Comparison of ENCODE assay signal across 8 mouse cellular contexts in the genomic region with DNA sequence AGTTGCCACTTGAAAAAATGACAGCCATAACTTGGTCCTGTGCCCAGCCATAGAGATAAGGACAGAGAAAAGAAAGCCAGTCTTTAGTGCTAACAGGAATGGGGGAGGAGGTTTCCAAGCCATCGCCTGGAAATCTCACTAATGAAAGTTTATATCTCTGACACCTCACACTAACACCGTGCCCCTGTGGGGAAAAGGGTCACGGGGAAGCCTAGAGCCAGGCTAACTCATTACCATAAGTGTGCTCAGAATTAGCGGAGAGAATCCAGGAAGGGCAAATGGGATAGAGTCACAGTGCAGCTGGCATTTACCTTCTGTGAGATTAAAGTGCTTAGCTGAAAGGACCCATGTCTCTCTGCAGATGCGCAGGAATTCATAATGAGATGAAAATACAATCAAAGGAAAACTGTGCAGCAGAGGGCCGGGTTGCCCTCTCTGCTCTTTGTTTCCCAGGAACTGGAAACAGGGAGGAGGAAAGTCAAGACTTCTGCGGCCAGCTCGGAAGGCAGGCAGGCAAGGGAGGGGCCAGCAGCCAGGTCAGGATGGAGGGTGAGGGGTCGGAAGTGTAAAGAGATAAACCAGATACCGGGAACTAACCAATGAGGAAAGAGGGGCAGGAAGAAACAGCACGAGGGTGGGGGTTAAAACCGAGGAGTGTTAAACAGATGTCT.
DNase-seq lines count a peak whose midpoint lies in the region; ATAC-seq lines count a peak whose summit lies in the region.

No protein-coding gene starts in this region.

- H3K9ac ChIP-seq in embryonic facial prominence, embryonic 15.5 days, result no peak overlapping the region
- peak overlapping the region; percentile 35; the same call in 1 of the 2 replicates for H3K9ac ChIP-seq in hindbrain, embryonic 12.5 days
- H3K9ac ChIP-seq in lung, embryonic 16.5 days (ENCODE audit: low read length), result no peak overlapping the region

- H3K4me2 ChIP-seq in embryonic facial prominence, embryonic 15.5 days (replicated peaks), result peak overlapping the region; percentile 28
- peak overlapping the region; percentile 48 for H3K4me2 ChIP-seq in hindbrain, embryonic 12.5 days (replicated peaks)
- H3K4me2 ChIP-seq in lung, embryonic 16.5 days (ENCODE audit: low read depth, low read length), result peak overlapping the region; percentile 54

- H3K27me3 ChIP-seq in embryonic facial prominence, embryonic 15.5 days, result no peaks in the 10 kb centered on the region
- no peaks in the 10 kb centered on the region for H3K27me3 ChIP-seq in hindbrain, embryonic 12.5 days
- no peaks in the 10 kb centered on the region for H3K27me3 ChIP-seq in lung, embryonic 16.5 days (ENCODE audit: control insufficient read depth, insufficient read depth, low read depth, low read length)

- 0 out of 2 replicates have a peak, but pooled peaks cover 5% of the 10 kb centered on the region for H3K4me1 ChIP-seq in embryonic facial prominence, embryonic 15.5 days
- peaks cover 17% of the 10 kb centered on the region for H3K4me1 ChIP-seq in hindbrain, embryonic 12.5 days
- H3K4me1 ChIP-seq in lung, embryonic 16.5 days (replicated peaks; ENCODE audit: control insufficient read depth, insufficient read depth, low read length), result peaks cover 15% of the 10 kb centered on the region

- 0 out of 2 replicates have a peak overlapping the region, but pooled peaks have one; percentile 3 for H3K4me3 ChIP-seq in embryonic facial prominence, embryonic 15.5 days (replicated peaks)
- peak overlapping the region; percentile 21 for H3K4me3 ChIP-seq in hindbrain, embryonic 12.5 days
- peak overlapping the region; percentile 15 for H3K4me3 ChIP-seq in lung, embryonic 16.5 days (ENCODE audit: low read length)

- no peak overlapping the region for H3K27ac ChIP-seq in embryonic facial prominence, embryonic 15.5 days (replicated peaks)
- peak overlapping the region; percentile 87 for H3K27ac ChIP-seq in hindbrain, embryonic 12.5 days
- no peak overlapping the region for H3K27ac ChIP-seq in lung, embryonic 16.5 days (ENCODE audit: low read length)

- intact Hi-C loops in gastrocnemius, postnatal 36 days (cut with DNase I), result no loop called here

- DNase-seq in ES-CJ7 (ENCODE audit: low read depth, low spot score), result peak; percentile 44
- DNase-seq in ZHBTc4 (ENCODE audit: low read depth, low spot score), result peak; percentile 73
- peak; percentile 29 for DNase-seq in retina, postnatal 7 days (ENCODE audit: low read depth, low spot score)
- DNase-seq in spleen, postnatal 4 days (ENCODE audit: low spot score in 2 of 2), result no peak
- no peak for DNase-seq in gastrocnemius, postnatal 36 days

- H3K36me3 ChIP-seq in embryonic facial prominence, embryonic 15.5 days, result no peaks in the 10 kb centered on the region
- no peaks in the 10 kb centered on the region for H3K36me3 ChIP-seq in hindbrain, embryonic 12.5 days
- no peaks in the 10 kb centered on the region for H3K36me3 ChIP-seq in lung, embryonic 16.5 days (ENCODE audit: control insufficient read depth, insufficient read depth, low read length)

- WGBS in embryonic facial prominence, embryonic 15.5 days, result 2% methylated on average over 12 of the region's 12 CpGs
- 2% methylated on average over 12 of the region's 12 CpGs for WGBS in hindbrain, embryonic 12.5 days
- under 1% methylated on average over 12 of the region's 12 CpGs for WGBS in lung, embryonic 16.5 days

- H3K9me3 ChIP-seq in embryonic facial prominence, embryonic 15.5 days (replicated peaks), result no peaks in the 10 kb centered on the region
- H3K9me3 ChIP-seq in hindbrain, embryonic 12.5 days (replicated peaks), result no peaks in the 10 kb centered on the region
- H3K9me3 ChIP-seq in lung, embryonic 16.5 days (ENCODE audit: control insufficient read depth, low read length), result no peaks in the 10 kb centered on the region

- no peak for ATAC-seq in embryonic facial prominence, embryonic 15.5 days (ENCODE audit: insufficient number of reproducible peaks, low FRiP score, low TSS enrichment, low read depth)
- ATAC-seq in hindbrain, embryonic 12.5 days (ENCODE audit: low FRiP score), result peak; percentile 89
- peak; percentile 90 for ATAC-seq in lung, embryonic 16.5 days (ENCODE audit: low read depth)

Comparison
In these comparisons a context has a peak if more than half of its experiments do, and no peak if none do; other contexts are left out.
1. DNase-seq: peak in ES-CJ7 (single experiment), ZHBTc4 (single experiment) and retina, postnatal 7 days (single experiment); none in spleen, postnatal 4 days (0 of 2) and gastrocnemius, postnatal 36 days (0 of 2).
2. Peak in every context shown above with its lines, with median percentiles within 50 percentile points of each other: H3K4me2 ChIP-seq and H3K4me3 ChIP-seq.